In genomic region chr12:82819991-82820390, GRCm38 (mm10) we compare ENCODE assay signal across 26 mouse cellular contexts.
DNase-seq lines count a peak whose midpoint lies in the region; ATAC-seq and TF ChIP-seq lines count a peak whose summit lies in the region.
"Had no signal": no experiment of that assay in that cellular context is flagged by ENCODE, and none has a peak within 500 bp of the region (broad histone marks: within the 10 kb centered on the region; RNA-seq: fewer than 3 reads in every experiment).

No protein-coding gene starts in this region.

- no peaks in the 10 kb centered on the region for H3K27me3 ChIP-seq in hindbrain, postnatal 0 days (ENCODE audit: insufficient read depth, low read length)
- no peaks in the 10 kb centered on the region for H3K27me3 ChIP-seq in hindbrain, embryonic 16.5 days (replicated peaks; ENCODE audit: control insufficient read depth, insufficient read depth, low read length)
- no peaks in the 10 kb centered on the region for H3K27me3 ChIP-seq in kidney, adult 2 months (replicated peaks; ENCODE audit: control insufficient read depth, insufficient read depth, low read length)
- H3K27me3 ChIP-seq: embryonic facial prominence, embryonic 12.5 days; forebrain, embryonic 12.5 days; hindbrain, embryonic 12.5 days; limb, embryonic 15.5 days; liver, embryonic 15.5 days; neural tube, embryonic 15.5 days; Patski had no signal

- H3K9me3 ChIP-seq in hindbrain, postnatal 0 days (ENCODE audit: low read length): no peaks in the 10 kb centered on the region
- no peaks in the 10 kb centered on the region for H3K9me3 ChIP-seq in hindbrain, embryonic 16.5 days (ENCODE audit: control insufficient read depth, low read length)
- H3K9me3 ChIP-seq: embryonic facial prominence, embryonic 12.5 days; forebrain, embryonic 12.5 days; heart, embryonic 10.5 days; hindbrain, embryonic 12.5 days; limb, embryonic 15.5 days; liver, embryonic 15.5 days; neural tube, embryonic 15.5 days had no signal

- WGBS in hindbrain, postnatal 0 days: 69% methylated on average over 6 of the region's 6 CpGs
- 79% methylated on average over 6 of the region's 6 CpGs for WGBS in hindbrain, embryonic 16.5 days
- 85% methylated on average over 6 of the region's 6 CpGs for WGBS in kidney, adult 2 months

- ATAC-seq in hindbrain, postnatal 0 days: no peak
- no peak for ATAC-seq in hindbrain, embryonic 16.5 days
- ATAC-seq: midbrain, embryonic 16.5 days; Patski had no signal

- H3K9ac ChIP-seq in hindbrain, postnatal 0 days (replicated peaks; ENCODE audit: low read length): no peak overlapping the region
- no peak overlapping the region for H3K9ac ChIP-seq in hindbrain, embryonic 16.5 days (ENCODE audit: low read depth, low read length)
- H3K9ac ChIP-seq: embryonic facial prominence, embryonic 12.5 days; forebrain, embryonic 12.5 days; hindbrain, embryonic 12.5 days; limb, embryonic 15.5 days; liver, embryonic 15.5 days; neural tube, embryonic 15.5 days had no signal

- no peaks in the 10 kb centered on the region for H3K36me3 ChIP-seq in hindbrain, postnatal 0 days (ENCODE audit: insufficient read depth, low read length)
- H3K36me3 ChIP-seq in hindbrain, embryonic 16.5 days (ENCODE audit: control insufficient read depth, insufficient read depth, low read length): no peaks in the 10 kb centered on the region
- H3K36me3 ChIP-seq in kidney, adult 2 months (ENCODE audit: control insufficient read depth, insufficient read depth, low read length): no peaks in the 10 kb centered on the region
- H3K36me3 ChIP-seq: embryonic facial prominence, embryonic 12.5 days; forebrain, embryonic 12.5 days; heart, embryonic 10.5 days; hindbrain, embryonic 12.5 days; limb, embryonic 15.5 days; liver, embryonic 15.5 days; neural tube, embryonic 15.5 days had no signal

- peak; percentile 21 for DNase-seq in hindbrain, postnatal 0 days (ENCODE audit: low spot score)
- peak; percentile 8 for DNase-seq in right cerebral cortex, adult 18-20 months
- DNase-seq in right cerebral cortex, postnatal 10 days (ENCODE audit: low spot score in 2 of 2): no peak
- peak; percentile 10 to 12 for DNase-seq in layer of hippocampus, postnatal 36 days
- no peak for DNase-seq in cerebellum, adult 8-10 months
- DNase-seq in spleen, postnatal 10 days (ENCODE audit: low spot score in 2 of 2): no peak
- no peak for DNase-seq in kidney, adult 2 months
- DNase-seq: adrenal gland, postnatal 36 days; gastrocnemius, postnatal 36 days; kidney, adult 8-10 months; kidney, postnatal 10 days; left cerebral cortex, postnatal 4 days; thymus, adult 2 months; thymus, postnatal 4 days had no signal

- no peak for TF ChIP-seq CTCF in hindbrain, postnatal 0 days (IDR thresholded peaks at IDR 0.05; ENCODE audit: low read depth)
- no peak for TF ChIP-seq CTCF in kidney, adult 2 months (conservative IDR thresholded peaks at IDR 0.05; ENCODE audit: insufficient read depth, insufficient read length, low read depth, low read length)

- peaks cover 5% of the 10 kb centered on the region for H3K4me1 ChIP-seq in hindbrain, postnatal 0 days (ENCODE audit: insufficient read depth, low read length)
- peaks cover 2% of the 10 kb centered on the region; the same call in 1 of the 2 replicates for H3K4me1 ChIP-seq in hindbrain, embryonic 16.5 days (ENCODE audit: control insufficient read depth, insufficient read depth, low read depth, low read length)
- H3K4me1 ChIP-seq in kidney, adult 2 months (ENCODE audit: control insufficient read depth, insufficient read depth, low read length): no peaks in the 10 kb centered on the region
- H3K4me1 ChIP-seq: embryonic facial prominence, embryonic 12.5 days; forebrain, embryonic 12.5 days; hindbrain, embryonic 12.5 days; limb, embryonic 15.5 days; liver, embryonic 15.5 days had no signal

- no peak overlapping the region for H3K4me2 ChIP-seq in hindbrain, postnatal 0 days (ENCODE audit: low read depth, low read length)
- H3K4me2 ChIP-seq in hindbrain, embryonic 16.5 days (ENCODE audit: low read length): no peak overlapping the region
- H3K4me2 ChIP-seq: embryonic facial prominence, embryonic 12.5 days; forebrain, embryonic 12.5 days; hindbrain, embryonic 12.5 days; limb, embryonic 15.5 days; liver, embryonic 15.5 days; neural tube, embryonic 15.5 days had no signal

- no peak overlapping the region for H3K27ac ChIP-seq in hindbrain, postnatal 0 days
- no peak overlapping the region for H3K27ac ChIP-seq in hindbrain, embryonic 16.5 days (ENCODE audit: low read depth, low read length)
- no peak overlapping the region for H3K27ac ChIP-seq in kidney, adult 2 months (ENCODE audit: insufficient read depth, low read depth, low read length)
- H3K27ac ChIP-seq: embryonic facial prominence, embryonic 12.5 days; forebrain, embryonic 12.5 days; heart, embryonic 10.5 days; hindbrain, embryonic 12.5 days; limb, embryonic 15.5 days; liver, embryonic 15.5 days; macrophage; neural tube, embryonic 15.5 days; stomach, postnatal 0 days had no signal

- no peak for TF ChIP-seq POLR2A in kidney, adult 2 months (IDR thresholded peaks at IDR 0.05; ENCODE audit: low read depth, low read length)

- H3K4me3 ChIP-seq in hindbrain, postnatal 0 days (ENCODE audit: low read length): no peak overlapping the region
- no peak overlapping the region for H3K4me3 ChIP-seq in hindbrain, embryonic 16.5 days (ENCODE audit: low read length)
- no peak overlapping the region for H3K4me3 ChIP-seq in kidney, adult 2 months (ENCODE audit: insufficient read depth, low read depth, low read length)
- H3K4me3 ChIP-seq: embryonic facial prominence, embryonic 12.5 days; forebrain, embryonic 12.5 days; heart, embryonic 10.5 days; hindbrain, embryonic 12.5 days; limb, embryonic 15.5 days; liver, embryonic 15.5 days; neural tube, embryonic 15.5 days had no signal

Comparison
In these comparisons a context has a peak if more than half of its experiments do, and no peak if none do; other contexts are left out.
1. DNase-seq: peak in hindbrain, postnatal 0 days (single experiment), right cerebral cortex, adult 18-20 months (single experiment) and layer of hippocampus, postnatal 36 days (2 of 2); none in right cerebral cortex, postnatal 10 days (0 of 2), cerebellum, adult 8-10 months (single experiment), spleen, postnatal 10 days (0 of 2) and kidney, adult 2 months (single experiment).